Mouse (Mus musculus) stomach, embryonic 14.5 days (tissue): ENCODE data around the gene Cachd1. TPM values are rescaled to one million over a fixed set of nuclear protein-coding genes. Genes with fewer than 3 reads are reported as not detected.

Experiments
- ATAC-seq: fragments of 200-750 bp; cut with Nextera tagmentation; 2 replicates; pipeline ENCODE4 v1.8.0; 2017; ENCODE audit warnings: low read depth, moderate TSS enrichment; ENCODE audit not compliant: insufficient number of reproducible peaks, insufficient read depth, low FRiP score
- H3K27ac ChIP-seq: fragments of 300-500 bp; sonication (generic); 2 replicates; pipeline ENCODE4 v1.5.1; 2014; ENCODE audit warnings: mild to moderate bottlenecking, low read length, moderate library complexity, mixed read lengths
- H3K27me3 ChIP-seq: fragments of 300-500 bp; sonication (generic); 2 replicates; pipeline ENCODE4 v1.6.1; 2014; ENCODE audit warnings: low read length, control low read depth, mixed read lengths; ENCODE audit not compliant: control insufficient read depth, insufficient read depth
- H3K36me3 ChIP-seq: fragments of 300-500 bp; sonication (generic); 2 replicates; pipeline ENCODE4 v1.6.1; 2014; ENCODE audit warnings: mild to moderate bottlenecking, control low read depth, low read length, moderate library complexity, mixed read lengths; ENCODE audit not compliant: control insufficient read depth, insufficient read depth
- H3K4me1 ChIP-seq: fragments of 300-500 bp; sonication (generic); 2 replicates; pipeline ENCODE4 v1.6.1; 2014; ENCODE audit warnings: low read length, control low read depth, mixed read lengths; ENCODE audit not compliant: control insufficient read depth, insufficient read depth
- H3K4me2 ChIP-seq: fragments of 300-500 bp; sonication (generic); replicated peaks from 2 replicates; pipeline ENCODE4 v1.6.1; 2014; ENCODE audit warnings: low read depth, low read length, control low read depth
- H3K4me3 ChIP-seq: fragments of 300-500 bp; sonication (generic); 2 replicates; pipeline ENCODE4 v1.5.1; 2014; ENCODE audit warnings: low read depth, low read length, control low read depth
- H3K9ac ChIP-seq: fragments of 300-500 bp; sonication (generic); replicated peaks from 2 replicates; pipeline ENCODE4 v1.6.1; 2014; ENCODE audit warnings: low read depth, mild to moderate bottlenecking, control low read depth, low read length, moderate library complexity, mixed read lengths
- H3K9me3 ChIP-seq: fragments of 300-500 bp; sonication (generic); 2 replicates; pipeline ENCODE4 v1.6.1; 2016; ENCODE audit warnings: low read depth, low read length, control low read depth; ENCODE audit not compliant: control insufficient read depth
- WGBS: fragments of 180-500 bp; shearing (Covaris S2); extraction: QIAGEN DNeasy Blood & Tissue Kit; methylation state at CpG from one replicate; pipeline ENCODE4 v1.1.7; 2014; 5-methylcytosine and 5-hydroxymethylcytosine counted together
- polyA plus RNA-seq: library from polyadenylated mRNA; unstranded; fragments of >200 nt; fragmentation: Nextera tagmentation; extraction: Ambion mirVana; gene quantifications from 2 replicates; pipeline ENCODE4 v1.2.1, GENCODE M21; 2014

Cachd1 gene
- polyA plus RNA-seq, 1 experiment from 2014 or later = 19.5 TPM

- Histone ChIP-seq H3K9me3 (no peaks in the 10 kb centered on the region), H3K9ac (no peak overlapping the region), H3K4me3 (no peak overlapping the region), H3K4me1 (no peaks in the 10 kb centered on the region), H3K27me3 (no peaks in the 10 kb centered on the region), H3K36me3 (no peaks in the 10 kb centered on the region), H3K27ac (no peak overlapping the region), H3K4me2 (no peak overlapping the region)
- 70% methylated on average over 2 of the region's 2 CpGs for WGBS
- no peak for ATAC-seq
Measured at GRCm38 (mm10) chr4:101062146-101062545, 285.7 kb downstream of the Cachd1 start.

- 0 out of 2 replicates have a peak, but pooled peaks cover 3% of the 10 kb centered on the region for H3K4me1 ChIP-seq
- ATAC-seq = no peak
- H3K4me2 ChIP-seq = no peak overlapping the region
- no peak overlapping the region for H3K27ac ChIP-seq
- no peak overlapping the region for H3K9ac ChIP-seq
- H3K27me3 ChIP-seq = no peaks in the 10 kb centered on the region
- H3K36me3 ChIP-seq = no peaks in the 10 kb centered on the region
- H3K4me3 ChIP-seq = no peak overlapping the region
- no peaks in the 10 kb centered on the region for H3K9me3 ChIP-seq
- 39% methylated on average over 5 of the region's 5 CpGs for WGBS
Measured at GRCm38 (mm10) chr4:101066401-101066800, 289.9 kb downstream of the Cachd1 start.

GRCm38 (mm10) chr4:101068786-101069153, 292.3 kb downstream of the Cachd1 start, which contains the start of gene Raver2:
Gene Raver2 (plus strand): TSS chr4:101068983.
- Histone ChIP-seq H3K4me2 (peak within 1 kb of the TSS; percentile 89), H3K4me1 (0 out of 2 replicates have a peak, but pooled peaks cover 3% of the 10 kb centered on the region), H3K4me3 (peak within 1 kb of the TSS; percentile 85), H3K27ac (peak within 1 kb of the TSS; percentile 81; the same call in 1 of the 2 replicates), H3K9ac (peak within 1 kb of the TSS; percentile 60), H3K36me3 (no peaks in the 10 kb centered on the region), H3K9me3 (no peaks in the 10 kb centered on the region), H3K27me3 (no peaks in the 10 kb centered on the region)
- peak; percentile 88 for ATAC-seq
- WGBS = 2% methylated on average over 46 of the region's 54 CpGs

GRCm38 (mm10) chr4:101069154-101069971, 292.9 kb downstream of the Cachd1 start:
- Histone ChIP-seq H3K27me3 (no peaks in the 10 kb centered on the region), H3K4me3 (peak overlapping the region; percentile 85), H3K27ac (peak overlapping the region; percentile 81; the same call in 1 of the 2 replicates), H3K4me2 (peak overlapping the region; percentile 89), H3K36me3 (no peaks in the 10 kb centered on the region), H3K9me3 (no peaks in the 10 kb centered on the region), H3K9ac (peak overlapping the region; percentile 60), H3K4me1 (0 out of 2 replicates have a peak, but pooled peaks cover 3% of the 10 kb centered on the region)
- ATAC-seq = peak; percentile 78
- 1% methylated on average over 55 of the region's 55 CpGs for WGBS

- Histone ChIP-seq H3K9me3 (no peaks in the 10 kb centered on the region), H3K4me1 (0 out of 2 replicates have a peak, but pooled peaks cover 5% of the 10 kb centered on the region), H3K27me3 (no peaks in the 10 kb centered on the region), H3K36me3 (no peaks in the 10 kb centered on the region), H3K4me3 (no peak overlapping the region), H3K27ac (no peak overlapping the region), H3K4me2 (no peak overlapping the region), H3K9ac (no peak overlapping the region)
- no peak for ATAC-seq
- WGBS = 70% methylated on average over 4 of the region's 4 CpGs
Measured at GRCm38 (mm10) chr4:101071570-101071969, 295.1 kb downstream of the Cachd1 start.

GRCm38 (mm10) chr4:101076425-101076824, 299.9 kb downstream of the Cachd1 start:
- Histone ChIP-seq H3K4me2 (no peak overlapping the region), H3K27ac (no peak overlapping the region), H3K36me3 (no peaks in the 10 kb centered on the region), H3K9ac (no peak overlapping the region), H3K9me3 (no peaks in the 10 kb centered on the region), H3K4me1 (peaks cover 2% of the 10 kb centered on the region; the same call in 1 of the 2 replicates), H3K4me3 (no peak overlapping the region), H3K27me3 (no peaks in the 10 kb centered on the region)
- 20% methylated on average over 3 of the region's 3 CpGs for WGBS
- ATAC-seq = no peak

Other genes starting within 250 kb of the Cachd1 start
- not detected in 2 replicates for gene Gm10577, start 244.0 kb downstream of the Cachd1 start, polyA plus RNA-seq